Mouse (Mus musculus): ENCODE measurements around the gene Wfdc6a. TPM values are rescaled to one million over a fixed set of nuclear protein-coding genes. Genes with fewer than 3 reads are reported as not detected.
"Not testable (repeated sequence)": the region's sequence is repeated elsewhere in the genome, so short reads cannot be mapped to it uniquely, and the experiment has no call there.

Wfdc6a gene
- not detected for total RNA-seq (2018; cell fraction: chromatin; rRNA removed)
- not detected for total RNA-seq (2018; cell fraction: cytosol; rRNA removed)
- total RNA-seq (2018; cell fraction: nucleus; rRNA removed), result not detected
- not detected in 3 replicates for polyA plus RNA-seq (2018)

GRCm38 (mm10) chr2:164585025-164585725 is at the start of gene Wfdc6a:
Wfdc6a (minus strand) TSS chr2:164585447.
- 73% methylated on average over 12 of the region's 13 CpGs for WGBS (ENCODE audit: missing documents)
- not testable (repeated sequence) for H3K4me3 ChIP-seq (ENCODE audit: inconsistent target); H3K27ac ChIP-seq; H3K79me2 ChIP-seq (ENCODE audit: inconsistent target); H3K36me3 ChIP-seq (ENCODE audit: inconsistent target)

- WGBS (ENCODE audit: missing documents), result 70% methylated on average over 4 of the region's 4 CpGs
- Histone ChIP-seq H3K79me2 (ENCODE audit: inconsistent target) (no peaks in the 10 kb centered on the region), H3K4me3 (ENCODE audit: inconsistent target) (no peak overlapping the region), H3K36me3 (ENCODE audit: inconsistent target) (no peaks in the 10 kb centered on the region), H3K27ac (no peak overlapping the region)
Observed at GRCm38 (mm10) chr2:164621775-164622174, 36.5 kb upstream of the Wfdc6a start.

- 89% methylated on average over 5 of the region's 5 CpGs for WGBS (ENCODE audit: missing documents)
- Histone ChIP-seq H3K79me2 (ENCODE audit: inconsistent target) (no peaks in the 10 kb centered on the region), H3K4me3 (ENCODE audit: inconsistent target) (no peak overlapping the region), H3K36me3 (ENCODE audit: inconsistent target) (no peaks in the 10 kb centered on the region), H3K27ac (no peak overlapping the region)
Observed at GRCm38 (mm10) chr2:164619050-164619449, 33.8 kb upstream of the Wfdc6a start.

- Histone ChIP-seq H3K27ac (no peak overlapping the region), H3K79me2 (ENCODE audit: inconsistent target) (no peaks in the 10 kb centered on the region), H3K4me3 (ENCODE audit: inconsistent target) (no peak overlapping the region), H3K36me3 (ENCODE audit: inconsistent target) (no peaks in the 10 kb centered on the region)
- WGBS (ENCODE audit: missing documents), result 96% methylated on average over 3 of the region's 3 CpGs
Observed at GRCm38 (mm10) chr2:164615386-164615785, 30.1 kb upstream of the Wfdc6a start.

GRCm38 (mm10) chr2:164613471-164613870 is 28.2 kb upstream of the Wfdc6a start, which contains the start of the genes Wfdc6b and Wfdc8:
Wfdc6b (plus strand) TSS chr2:164613522.
Wfdc8 (minus strand) TSS chr2:164613626.
- not testable (repeated sequence) for H3K4me3 ChIP-seq (ENCODE audit: inconsistent target); H3K79me2 ChIP-seq (ENCODE audit: inconsistent target); H3K36me3 ChIP-seq (ENCODE audit: inconsistent target); H3K27ac ChIP-seq
- WGBS (ENCODE audit: missing documents), result 73% methylated on average over 6 of the region's 8 CpGs

GRCm38 (mm10) chr2:164608781-164609180 is 23.5 kb upstream of the Wfdc6a start:
- WGBS (ENCODE audit: missing documents), result 71% methylated on average over 6 of the region's 6 CpGs
- H3K4me3 ChIP-seq (ENCODE audit: inconsistent target), result no peak overlapping the region
- no peaks in the 10 kb centered on the region for H3K79me2 ChIP-seq (ENCODE audit: inconsistent target)
- H3K36me3 ChIP-seq (ENCODE audit: inconsistent target), result no peaks in the 10 kb centered on the region
- no peak overlapping the region for H3K27ac ChIP-seq

GRCm38 (mm10) chr2:164604411-164604810 is 19.2 kb upstream of the Wfdc6a start:
- no peaks in the 10 kb centered on the region for H3K36me3 ChIP-seq (ENCODE audit: inconsistent target)
- WGBS (ENCODE audit: missing documents), result 93% methylated on average over 8 of the region's 8 CpGs
- no peak overlapping the region for H3K4me3 ChIP-seq (ENCODE audit: inconsistent target)
- no peak overlapping the region for H3K27ac ChIP-seq
- no peaks in the 10 kb centered on the region for H3K79me2 ChIP-seq (ENCODE audit: inconsistent target)

GRCm38 (mm10) chr2:164603482-164603881 is 18.2 kb upstream of the Wfdc6a start:
- 93% methylated on average over 3 of the region's 3 CpGs for WGBS (ENCODE audit: missing documents)
- Histone ChIP-seq H3K27ac (no peak overlapping the region), H3K36me3 (ENCODE audit: inconsistent target) (no peaks in the 10 kb centered on the region), H3K79me2 (ENCODE audit: inconsistent target) (no peaks in the 10 kb centered on the region), H3K4me3 (ENCODE audit: inconsistent target) (no peak overlapping the region)

- H3K27ac ChIP-seq, result no peak overlapping the region
- WGBS (ENCODE audit: missing documents), result 77% methylated on average over 3 of the region's 3 CpGs
- no peaks in the 10 kb centered on the region for H3K79me2 ChIP-seq (ENCODE audit: inconsistent target)
- H3K4me3 ChIP-seq (ENCODE audit: inconsistent target), result no peak overlapping the region
- H3K36me3 ChIP-seq (ENCODE audit: inconsistent target), result no peaks in the 10 kb centered on the region
Observed at GRCm38 (mm10) chr2:164600179-164600578, 14.9 kb upstream of the Wfdc6a start.

- WGBS (ENCODE audit: missing documents), result 92% methylated on average over 4 of the region's 4 CpGs
- H3K79me2 ChIP-seq (ENCODE audit: inconsistent target), result no peaks in the 10 kb centered on the region
- no peak within 1 kb of the TSS for H3K27ac ChIP-seq
- H3K4me3 ChIP-seq (ENCODE audit: inconsistent target), result no peak within 1 kb of the TSS
- no peaks in the 10 kb centered on the region for H3K36me3 ChIP-seq (ENCODE audit: inconsistent target)
Observed at GRCm38 (mm10) chr2:164593494-164593893, 8.2 kb upstream of the Wfdc6a start, which contains the start of gene Eppin. Eppin (minus strand) TSS chr2:164593594.

GRCm38 (mm10) chr2:164592014-164592413 is 6.8 kb upstream of the Wfdc6a start:
- no peak overlapping the region for H3K27ac ChIP-seq
- no peak overlapping the region for H3K4me3 ChIP-seq (ENCODE audit: inconsistent target)
- no peaks in the 10 kb centered on the region for H3K79me2 ChIP-seq (ENCODE audit: inconsistent target)
- H3K36me3 ChIP-seq (ENCODE audit: inconsistent target), result no peaks in the 10 kb centered on the region
- WGBS (ENCODE audit: missing documents), result 17% methylated on average over 3 of the region's 4 CpGs

GRCm38 (mm10) chr2:164573359-164573758 is 11.9 kb downstream of the Wfdc6a start, which contains the start of gene Spint3:
Spint3 (minus strand) TSS chr2:164573459.
- H3K36me3 ChIP-seq (ENCODE audit: inconsistent target); H3K27ac ChIP-seq; H3K4me3 ChIP-seq (ENCODE audit: inconsistent target); H3K79me2 ChIP-seq (ENCODE audit: inconsistent target): not testable (repeated sequence)
- 93% methylated on average over 6 of the region's 6 CpGs for WGBS (ENCODE audit: missing documents)

- 32% methylated on average over 5 of the region's 5 CpGs for WGBS (ENCODE audit: missing documents)
- no peaks in the 10 kb centered on the region for H3K36me3 ChIP-seq (ENCODE audit: inconsistent target)
- H3K4me3 ChIP-seq (ENCODE audit: inconsistent target), result no peak overlapping the region
- no peaks in the 10 kb centered on the region for H3K79me2 ChIP-seq (ENCODE audit: inconsistent target)
- no peak overlapping the region for H3K27ac ChIP-seq
Observed at GRCm38 (mm10) chr2:164567460-164567859, 17.8 kb downstream of the Wfdc6a start.

GRCm38 (mm10) chr2:164566997-164567396 is 18.2 kb downstream of the Wfdc6a start:
- Histone ChIP-seq H3K4me3 (ENCODE audit: inconsistent target) (no peak overlapping the region), H3K36me3 (ENCODE audit: inconsistent target) (no peaks in the 10 kb centered on the region), H3K79me2 (ENCODE audit: inconsistent target) (no peaks in the 10 kb centered on the region), H3K27ac (no peak overlapping the region)
- 90% methylated on average over 2 of the region's 2 CpGs for WGBS (ENCODE audit: missing documents)

- 68% methylated on average over 5 of the region's 5 CpGs for WGBS (ENCODE audit: missing documents)
- Histone ChIP-seq H3K36me3 (ENCODE audit: inconsistent target) (no peaks in the 10 kb centered on the region), H3K4me3 (ENCODE audit: inconsistent target) (no peak overlapping the region), H3K27ac (no peak overlapping the region), H3K79me2 (ENCODE audit: inconsistent target) (no peaks in the 10 kb centered on the region)
Observed at GRCm38 (mm10) chr2:164564346-164564745, 20.9 kb downstream of the Wfdc6a start.

Measured in macrophage (primary cell).